Mouse (Mus musculus) left cerebral cortex, postnatal 25 days (tissue): ENCODE results near the gene Odc1. TPM values are rescaled to one million over a fixed set of nuclear protein-coding genes. Genes with fewer than 3 reads are reported as not detected.

Experiments used
- DNase-seq, 2 experiments: peaks; one replicate each; pipeline ENCODE4 v3.0.0; 2022; ENCODE audit warnings: low spot score in 2 of 2, mixed read lengths in 1 of 2
- intact Hi-C: fragments of 180-260 bp; cut with DNase I; formaldehyde crosslinking; loops from one replicate; pipeline ENCODE4 v1.15.1; 2025
- total RNA-seq, 2 experiments: library from RNA; stranded (reverse); gene quantifications; 2 replicates each; pipeline ENCODE4 v1.2.3; 2021

The Odc1 gene
- total RNA-seq, 2 experiments from 2014 or later, result 56.0 to 63.5 TPM

- DNase-seq, result no peak
- intact Hi-C loops, result no loop called here
These were observed 34.0 kb downstream of the Odc1 start for GRCm38 (mm10) chr12:17578601-17579000.

GRCm38 (mm10) chr12:17581001-17581400 is 36.4 kb downstream of the Odc1 start:
- no peak for DNase-seq
- intact Hi-C loops, result no loop called here

GRCm38 (mm10) chr12:17582406-17582805 is 37.8 kb downstream of the Odc1 start:
- intact Hi-C loops, result no loop called here
- DNase-seq, result no peak

GRCm38 (mm10) chr12:17583860-17584259 is 39.3 kb downstream of the Odc1 start:
- DNase-seq, result peak; percentile 24 to 58
- intact Hi-C loops, result no loop called here

- intact Hi-C loops, result no loop called here
- DNase-seq, result no peak
These were observed 41.4 kb downstream of the Odc1 start for GRCm38 (mm10) chr12:17586011-17586410.

- peak in 1 of 2 experiments; percentile 19 for DNase-seq
- intact Hi-C loops, result no loop called here
These were observed 43.8 kb downstream of the Odc1 start for GRCm38 (mm10) chr12:17588436-17588835.

GRCm38 (mm10) chr12:17588906-17589612 is 44.5 kb downstream of the Odc1 start:
- no peak for DNase-seq
- intact Hi-C loops, result no loop called here

GRCm38 (mm10) chr12:17591249-17591648 is 46.7 kb downstream of the Odc1 start:
- DNase-seq, result no peak
- intact Hi-C loops, result no loop called here

- intact Hi-C loops, result no loop called here
- DNase-seq, result no peak
These were observed 49.4 kb downstream of the Odc1 start for GRCm38 (mm10) chr12:17593956-17594355.

GRCm38 (mm10) chr12:17594701-17595100 is 50.1 kb downstream of the Odc1 start:
- intact Hi-C loops, result no loop called here
- no peak for DNase-seq

- DNase-seq, result no peak
- intact Hi-C loops, result no loop called here
These were observed 50.6 kb downstream of the Odc1 start for GRCm38 (mm10) chr12:17595166-17595565.

Other genes with a start within 250 kb of the Odc1 start
- 1 to 10 TPM; 4.4 to 4.6 TPM for gene Atp6v1c2, start 215.4 kb upstream of the Odc1 start, total RNA-seq
- gene Nol10, start 196.3 kb upstream of the Odc1 start, total RNA-seq, result 10 to 100 TPM; 20.3 to 21.4 TPM
- 10 to 100 TPM; 98.4 to 99.2 TPM for gene Hpcal1, start 146.1 kb downstream of the Odc1 start, total RNA-seq